20 mouse cellular contexts compared by ENCODE assay signal in the genomic region with DNA sequence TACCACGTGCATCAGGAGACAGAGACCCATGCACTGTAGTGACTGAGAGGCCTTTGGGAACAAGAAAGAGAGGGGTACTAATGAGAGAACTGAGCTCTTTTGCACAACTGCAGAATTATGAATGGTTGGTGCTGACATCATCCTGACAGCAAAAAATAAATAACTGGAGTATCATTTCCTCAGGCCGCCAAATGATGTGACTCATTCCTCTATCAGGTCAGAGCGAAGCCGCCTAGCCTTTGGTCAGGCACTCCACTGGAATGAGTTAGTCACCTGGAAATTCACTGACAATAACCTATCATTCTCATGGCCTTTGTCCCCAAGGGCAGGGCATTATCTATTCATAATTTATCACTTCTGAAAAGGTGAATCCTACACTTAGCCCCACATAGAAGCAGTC.
A peak's percentile ranks its signal among the peaks of the same experiment; 100 is the strongest.
DNase-seq lines count a peak whose midpoint lies in the region; ATAC-seq lines count a peak whose summit lies in the region.
"Had no signal": no experiment of that assay in that cellular context is flagged by ENCODE, and none has a peak within 500 bp of the region (broad histone marks: within the 10 kb centered on the region; RNA-seq: fewer than 3 reads in every experiment).

No protein-coding gene starts in this region.

- no peaks in the 10 kb centered on the region for H3K4me1 ChIP-seq in midbrain, embryonic 11.5 days (ENCODE audit: control insufficient read depth, insufficient read depth, low read length)
- H3K4me1 ChIP-seq in midbrain, embryonic 15.5 days: no peaks in the 10 kb centered on the region
- H3K4me1 ChIP-seq: embryonic facial prominence, embryonic 12.5 days; forebrain, embryonic 15.5 days; hindbrain, embryonic 15.5 days had no signal

- no peak overlapping the region for H3K27ac ChIP-seq in midbrain, embryonic 11.5 days (ENCODE audit: low read depth, low read length)
- H3K27ac ChIP-seq in midbrain, embryonic 15.5 days: no peak overlapping the region
- H3K27ac ChIP-seq: embryonic facial prominence, embryonic 12.5 days; forebrain, embryonic 15.5 days; heart, adult 2 months; hindbrain, embryonic 15.5 days had no signal

- H3K27me3 ChIP-seq in midbrain, embryonic 11.5 days (ENCODE audit: control insufficient read depth, insufficient read depth, low read length): no peaks in the 10 kb centered on the region
- H3K27me3 ChIP-seq in midbrain, embryonic 15.5 days (replicated peaks): no peaks in the 10 kb centered on the region
- H3K27me3 ChIP-seq: CH12.LX; embryonic facial prominence, embryonic 12.5 days; forebrain, embryonic 15.5 days; heart, embryonic 12.5 days; hindbrain, embryonic 15.5 days had no signal

- no peak for ATAC-seq in midbrain, embryonic 11.5 days (ENCODE audit: low FRiP score)
- no peak for ATAC-seq in midbrain, embryonic 15.5 days (replicated peaks)
- ATAC-seq: forebrain, embryonic 15.5 days; intestine, embryonic 16.5 days had no signal

- WGBS in midbrain, embryonic 11.5 days: 81% methylated on average over 4 of the region's 4 CpGs
- WGBS in midbrain, embryonic 15.5 days: 75% methylated on average over 4 of the region's 4 CpGs

- DNase-seq in midbrain, embryonic 11.5 days (ENCODE audit: low spot score, missing footprints): peak; percentile 49
- peak; percentile 66 for DNase-seq in Muller cell, postnatal 12 days (ENCODE audit: inconsistent ontology term)
- peak; percentile 44 for DNase-seq in adrenal gland, postnatal 25 days
- DNase-seq in right cerebral cortex, postnatal 14 days: no peak
- DNase-seq in lung, postnatal 10 days: no peak
- DNase-seq in gastrocnemius, postnatal 25 days: no peak
- DNase-seq: cerebellum, adult 11-12 months; cerebellum, adult 9-10 months; cerebellum, postnatal 25 days; gastrocnemius, postnatal 10 days; heart, adult 2 months; heart, postnatal 36 days; kidney, adult 8-10 months had no signal

- no peak overlapping the region for H3K4me3 ChIP-seq in midbrain, embryonic 11.5 days (ENCODE audit: low read depth, low read length)
- no peak overlapping the region for H3K4me3 ChIP-seq in midbrain, embryonic 15.5 days
- H3K4me3 ChIP-seq: embryonic facial prominence, embryonic 12.5 days; forebrain, embryonic 15.5 days; heart, adult 2 months; heart, embryonic 12.5 days; hindbrain, embryonic 15.5 days had no signal

- H3K36me3 ChIP-seq in midbrain, embryonic 11.5 days (ENCODE audit: control insufficient read depth, insufficient read depth, low read length): no peaks in the 10 kb centered on the region
- no peaks in the 10 kb centered on the region for H3K36me3 ChIP-seq in midbrain, embryonic 15.5 days (replicated peaks)
- H3K36me3 ChIP-seq: embryonic facial prominence, embryonic 12.5 days; forebrain, embryonic 15.5 days; heart, embryonic 12.5 days; hindbrain, embryonic 15.5 days had no signal

- no peaks in the 10 kb centered on the region; the same call in 1 of the 2 replicates for H3K9me3 ChIP-seq in midbrain, embryonic 11.5 days (ENCODE audit: control insufficient read depth, low read length)
- no peaks in the 10 kb centered on the region for H3K9me3 ChIP-seq in midbrain, embryonic 15.5 days

- H3K9ac ChIP-seq in midbrain, embryonic 11.5 days (ENCODE audit: low read length): no peak overlapping the region
- no peak overlapping the region for H3K9ac ChIP-seq in midbrain, embryonic 15.5 days
- H3K9ac ChIP-seq: embryonic facial prominence, embryonic 12.5 days; forebrain, embryonic 15.5 days; heart, embryonic 12.5 days; hindbrain, embryonic 15.5 days had no signal

- H3K4me2 ChIP-seq in midbrain, embryonic 11.5 days: no peak overlapping the region
- H3K4me2 ChIP-seq in midbrain, embryonic 15.5 days: no peak overlapping the region
- H3K4me2 ChIP-seq: embryonic facial prominence, embryonic 12.5 days; forebrain, embryonic 15.5 days; heart, embryonic 12.5 days; hindbrain, embryonic 15.5 days had no signal

Comparison
In these comparisons a context has a peak if more than half of its experiments do, and no peak if none do; other contexts are left out.
1. DNase-seq: peak in midbrain, embryonic 11.5 days (single experiment), Muller cell, postnatal 12 days (single experiment) and adrenal gland, postnatal 25 days (single experiment); none in right cerebral cortex, postnatal 14 days (single experiment), lung, postnatal 10 days (single experiment) and gastrocnemius, postnatal 25 days (single experiment).